Mouse (Mus musculus) thymus, postnatal 14 days (tissue): ENCODE measurements around the gene Slc25a33.

Experiments
- DNase-seq: peaks from one replicate; pipeline ENCODE4 v3.0.0; 2021

Slc25a33 gene

DNA sequence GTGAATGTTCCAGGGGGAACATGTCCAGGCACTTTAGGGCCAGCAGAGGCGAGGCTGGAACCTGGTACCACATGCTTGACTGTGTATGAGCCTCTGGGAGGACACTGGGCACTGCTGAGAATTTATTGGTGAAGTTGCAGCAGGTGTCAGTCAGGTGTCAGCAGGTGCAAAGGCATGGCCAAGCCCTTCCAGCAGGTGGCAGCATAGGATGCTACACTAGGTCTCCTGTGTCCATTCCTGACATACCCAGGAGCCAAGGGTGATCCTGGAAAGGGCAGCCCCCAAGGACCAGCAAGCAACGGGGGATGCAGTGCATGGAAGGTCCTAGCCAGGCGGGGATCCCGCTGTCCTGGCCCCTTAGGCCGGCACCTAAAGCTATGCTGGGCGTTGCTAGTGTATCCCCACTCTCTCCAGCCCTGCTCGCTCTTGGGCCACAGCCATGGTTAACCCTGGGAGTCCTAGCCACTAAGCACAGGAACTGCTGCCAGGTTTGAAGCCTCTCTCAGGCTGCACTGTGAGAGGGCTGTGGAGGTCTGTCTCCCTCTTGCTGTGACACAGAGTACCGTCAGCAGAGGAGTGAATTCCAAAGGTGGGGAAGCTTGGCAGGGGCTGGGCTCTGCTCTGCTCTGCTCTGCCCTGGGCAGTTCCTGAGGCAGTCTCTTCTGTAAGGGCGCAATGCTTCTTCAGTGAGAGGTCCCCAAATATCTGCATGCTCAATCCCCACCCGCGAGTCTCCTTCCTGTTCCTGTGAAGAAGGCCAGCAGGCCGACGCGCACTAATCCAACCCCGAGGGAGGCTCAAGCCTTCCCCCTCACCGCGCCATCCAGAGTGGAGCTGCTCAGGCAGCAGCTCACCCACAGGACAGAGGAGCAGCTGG, 50.0 kb downstream of the Slc25a33 start:
- DNase-seq, result peak; percentile 69

GRCm38 (mm10) chr4:149723021-149723390, 51.1 kb downstream of the Slc25a33 start:
- no peak for DNase-seq

DNA sequence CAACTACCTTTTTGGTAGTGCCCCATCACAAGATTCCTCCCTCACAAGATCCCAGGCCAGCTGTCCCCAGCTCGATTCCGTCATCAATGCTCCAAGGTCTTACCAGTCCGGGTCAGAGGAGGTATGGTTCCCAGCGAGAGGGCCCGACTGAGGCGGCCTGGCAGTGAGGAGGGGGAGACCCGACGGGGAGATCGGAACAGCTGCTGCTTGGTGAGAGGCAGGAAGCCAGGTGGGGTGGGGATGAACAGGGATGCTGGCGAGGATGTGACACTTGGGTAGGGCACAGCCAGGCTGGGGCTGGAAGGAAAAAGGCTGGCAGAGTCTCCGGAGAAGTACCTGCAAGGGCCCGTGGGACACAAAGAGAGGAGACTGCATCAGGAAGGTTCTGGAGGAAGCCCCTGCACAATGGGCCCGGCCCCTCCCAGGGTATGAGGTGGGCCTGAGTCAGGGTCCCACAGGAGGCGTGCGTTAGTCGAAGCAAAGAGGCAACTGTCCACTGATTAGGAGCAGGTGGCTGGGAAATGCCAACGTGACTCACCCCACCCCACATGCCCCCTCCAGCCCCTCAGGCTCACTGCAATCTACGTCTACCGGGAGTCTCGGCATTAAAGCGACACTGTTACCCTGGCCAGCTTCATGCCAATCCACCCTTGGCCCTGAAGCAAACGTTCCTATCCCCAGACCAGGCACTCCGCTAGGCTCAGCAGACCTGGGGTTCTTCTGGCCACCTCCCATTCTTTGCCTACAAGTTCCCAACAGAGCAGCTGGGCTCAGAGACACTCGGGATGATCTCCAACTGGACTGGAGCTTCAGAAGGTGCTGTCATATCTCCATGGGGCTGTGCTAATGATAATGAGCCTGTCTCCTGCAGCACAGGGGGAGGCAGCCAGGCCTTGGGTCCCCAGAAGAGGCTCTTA, 51.7 kb downstream of the Slc25a33 start:
- DNase-seq, result no peak

- peak; percentile 42 for DNase-seq
These were observed 52.9 kb downstream of the Slc25a33 start for GRCm38 (mm10) chr4:149721163-149721562.

GRCm38 (mm10) chr4:149719686-149720085, 54.4 kb downstream of the Slc25a33 start:
- DNase-seq, result peak; percentile 56

- no peak for DNase-seq
These were observed 59.5 kb downstream of the Slc25a33 start for GRCm38 (mm10) chr4:149714542-149714941.

DNA sequence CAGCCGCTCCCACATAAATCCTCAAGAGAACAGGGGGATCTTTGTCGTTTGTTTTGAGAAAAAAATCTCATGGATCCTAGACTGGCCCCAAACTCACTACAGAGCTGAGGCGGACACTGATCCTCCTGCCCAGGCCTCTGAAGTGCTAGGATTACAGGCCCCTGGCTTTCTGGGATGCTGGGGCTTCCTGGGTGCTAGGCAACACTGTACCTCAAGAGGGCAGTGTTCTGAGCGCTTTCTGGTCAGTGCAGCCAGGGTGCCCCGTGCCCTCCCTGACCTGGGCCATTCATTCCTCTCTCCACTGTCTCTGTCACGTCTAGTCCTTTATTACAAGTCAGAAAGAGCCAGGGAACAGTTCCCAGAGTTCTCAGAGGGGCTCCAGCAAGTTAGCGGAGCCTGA, 62.1 kb downstream of the Slc25a33 start:
- peak; percentile 51 for DNase-seq

DNA sequence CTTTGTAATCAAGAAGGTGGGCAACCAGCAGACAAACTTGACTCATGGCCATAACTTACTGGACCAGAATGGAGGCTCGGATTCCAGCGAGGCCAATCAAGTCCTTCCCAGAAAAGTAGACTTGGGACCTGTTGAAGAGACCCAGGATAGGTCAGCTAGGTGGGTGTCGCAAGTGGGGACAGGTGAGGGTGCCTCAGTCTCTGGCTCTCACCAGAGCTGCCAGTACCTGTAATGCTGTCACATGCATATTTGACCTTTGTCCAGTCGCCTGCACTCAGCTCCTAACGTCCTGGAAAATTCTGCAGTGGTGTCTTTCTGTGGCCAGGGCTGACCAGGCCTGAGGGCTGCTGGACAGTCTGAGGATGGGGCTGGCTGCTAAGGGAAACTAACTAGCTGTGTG, 62.6 kb downstream of the Slc25a33 start:
- no peak for DNase-seq

- peak; percentile 82 for DNase-seq
These were observed 63.6 kb downstream of the Slc25a33 start for GRCm38 (mm10) chr4:149710510-149710909.

DNA sequence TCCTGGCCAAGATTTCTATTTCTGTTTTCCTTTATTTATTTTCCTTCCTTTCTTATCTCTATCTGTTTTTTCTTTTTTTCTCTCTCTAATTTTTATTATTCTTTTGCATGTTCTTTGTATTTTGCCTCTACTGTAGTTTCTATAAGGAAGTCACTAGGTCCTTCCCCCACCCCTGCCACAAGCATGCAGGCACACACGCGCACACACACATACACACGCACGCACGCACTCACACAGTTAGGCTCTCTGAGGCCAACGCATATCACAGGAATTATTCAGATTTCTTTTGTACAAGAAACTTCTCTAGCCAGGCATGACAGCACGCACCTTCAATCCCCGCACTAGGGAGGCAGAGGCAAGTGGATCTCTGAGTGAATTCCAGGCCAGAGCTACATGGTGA, 68.1 kb downstream of the Slc25a33 start:
- peak; percentile 44 for DNase-seq

DNA sequence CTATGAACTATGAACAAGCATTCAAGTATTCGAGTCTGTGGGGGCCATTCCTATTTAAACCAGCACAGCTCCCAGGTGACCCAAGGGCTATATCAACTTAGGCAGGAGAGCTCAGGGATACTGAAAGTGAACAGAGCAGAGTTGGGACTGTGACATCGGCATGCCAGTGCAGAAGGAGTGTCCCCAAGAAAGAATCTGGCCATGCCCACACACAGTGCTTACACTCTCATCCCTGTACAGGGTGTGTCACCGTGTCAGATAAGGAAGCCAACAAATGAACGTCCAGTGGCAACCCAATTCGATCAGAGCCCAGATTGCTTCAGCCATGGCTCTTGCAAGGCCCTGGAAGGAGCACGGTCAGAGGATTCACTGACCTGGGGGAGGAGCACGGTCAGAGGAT, 68.8 kb downstream of the Slc25a33 start:
- no peak for DNase-seq

DNA sequence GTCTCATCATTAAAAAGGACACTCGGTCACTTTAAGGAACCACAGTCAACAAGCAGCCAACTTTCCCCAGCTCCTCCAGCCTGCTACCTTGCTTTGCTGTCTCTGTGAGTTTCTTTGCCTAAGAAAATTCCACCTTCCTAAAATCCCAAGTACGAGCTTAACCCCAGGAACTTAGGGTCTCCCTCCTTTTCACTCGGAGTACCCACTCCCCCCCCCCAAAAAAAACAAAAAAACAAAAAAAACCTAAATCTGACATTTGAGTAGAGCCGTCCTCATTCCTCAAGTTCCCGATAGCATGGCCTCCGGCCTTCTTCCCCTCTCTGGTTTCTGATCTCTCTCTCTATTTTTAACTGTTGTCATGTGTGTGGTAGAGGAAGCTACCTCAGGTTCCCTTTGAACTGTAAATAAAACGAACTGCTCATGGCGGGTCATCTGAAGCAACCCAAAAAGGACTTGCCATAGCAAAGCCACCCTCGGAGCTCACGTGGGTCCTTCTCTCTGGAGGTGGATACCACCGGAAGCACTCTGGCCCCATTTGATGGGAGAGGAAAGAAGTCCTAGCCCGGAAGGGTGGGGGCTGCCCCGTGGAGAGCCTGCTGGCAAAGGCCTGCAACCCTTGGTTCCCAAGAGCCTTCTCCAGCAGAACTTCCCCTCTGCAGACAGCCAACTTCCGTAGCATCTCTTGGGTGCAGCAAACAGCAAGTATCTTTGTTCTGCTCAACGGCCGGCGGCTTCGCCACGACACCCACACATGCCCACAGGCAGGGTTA, 71.7 kb downstream of the Slc25a33 start, which contains the start of gene Pik3cd:
Gene Pik3cd (minus strand): TSS at position 362 of the 770 bp plus-strand sequence.
- DNase-seq, result peak; percentile 60

DNA sequence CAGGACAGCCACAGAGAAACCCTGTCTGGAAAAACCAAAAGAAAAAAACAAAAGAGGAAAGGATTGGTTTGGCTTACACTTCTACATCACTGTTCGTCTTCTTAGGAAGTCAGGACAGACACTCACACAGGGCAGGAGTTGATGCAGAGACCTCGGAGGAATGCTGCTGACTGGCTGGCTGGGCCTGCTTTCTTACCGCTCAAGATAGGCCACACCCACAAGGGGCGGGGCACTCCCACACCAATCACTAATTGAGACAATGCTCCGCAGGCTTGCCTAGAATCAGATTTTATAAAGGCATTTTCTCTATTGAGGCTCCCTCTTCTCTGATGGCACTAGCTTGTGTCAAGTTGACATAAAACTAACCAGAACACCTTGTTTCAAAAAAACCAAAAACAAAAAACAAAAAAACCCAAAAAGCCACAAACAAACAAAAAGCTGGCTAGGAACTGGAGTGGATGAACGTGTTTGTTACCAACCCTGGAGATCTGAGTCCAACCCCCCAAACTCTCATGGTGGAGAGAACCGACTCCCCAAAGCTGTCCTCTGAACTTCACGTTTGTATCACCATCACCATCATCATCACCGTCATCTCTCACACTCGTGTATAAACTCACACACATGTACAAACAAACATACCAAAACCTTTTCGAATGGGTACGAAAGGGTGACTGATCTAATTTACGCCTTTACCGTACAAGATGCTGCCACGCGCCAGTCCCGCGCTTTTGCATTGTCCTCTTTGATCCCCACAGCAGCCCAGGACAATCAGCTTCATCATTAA, 72.5 kb downstream of the Slc25a33 start:
- peak; percentile 85 for DNase-seq

DNA sequence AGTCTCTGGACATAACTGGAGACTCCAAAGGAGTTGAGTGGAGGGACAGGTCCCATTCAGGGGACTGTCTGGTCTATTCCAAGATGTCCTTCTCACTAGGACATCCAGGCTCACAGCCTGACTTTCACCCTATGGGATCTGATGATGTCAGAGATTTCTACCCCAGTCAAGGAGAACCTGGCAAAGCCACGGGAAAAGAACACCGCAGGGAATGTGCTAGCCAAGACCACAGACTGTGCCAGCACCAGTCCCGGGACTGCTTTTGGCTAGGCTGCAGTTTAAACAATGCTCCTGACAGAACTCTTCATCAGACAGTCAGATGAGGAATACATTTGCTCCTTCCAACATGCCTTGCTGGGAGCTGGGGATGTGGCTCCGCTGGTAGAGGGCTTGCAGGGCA, 74.1 kb downstream of the Slc25a33 start:
- DNase-seq, result no peak

DNA sequence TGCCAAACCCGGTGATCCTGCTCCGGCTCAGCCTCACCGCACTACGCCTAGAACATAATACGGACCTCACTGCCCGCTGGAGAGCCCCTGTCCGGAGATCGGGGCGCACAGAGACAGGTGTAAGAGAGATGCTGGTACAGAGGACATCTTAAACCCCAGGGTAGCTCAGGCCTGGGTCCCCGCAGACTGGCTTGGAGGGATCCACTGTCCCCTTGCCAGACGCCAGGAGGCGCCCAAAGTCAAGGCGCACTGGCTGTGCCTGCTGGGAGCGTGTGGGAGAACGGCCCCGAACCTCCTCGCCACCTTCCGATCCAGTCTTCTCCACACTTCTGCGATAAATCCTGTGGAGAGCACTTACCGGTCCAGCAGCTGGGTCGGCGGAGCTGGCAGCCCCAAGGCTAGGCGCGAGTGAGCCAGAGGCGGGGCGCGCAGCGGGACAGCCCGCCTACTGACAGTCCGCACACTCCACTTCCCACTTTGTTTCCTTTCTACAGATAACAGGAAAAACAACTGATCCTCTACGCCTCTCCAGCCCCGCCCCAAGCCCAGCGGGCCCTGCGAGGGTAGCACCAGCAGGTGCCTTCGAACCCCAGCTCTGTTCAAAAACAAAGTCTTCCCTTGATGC, 75.8 kb downstream of the Slc25a33 start:
- peak; percentile 79 for DNase-seq

DNA sequence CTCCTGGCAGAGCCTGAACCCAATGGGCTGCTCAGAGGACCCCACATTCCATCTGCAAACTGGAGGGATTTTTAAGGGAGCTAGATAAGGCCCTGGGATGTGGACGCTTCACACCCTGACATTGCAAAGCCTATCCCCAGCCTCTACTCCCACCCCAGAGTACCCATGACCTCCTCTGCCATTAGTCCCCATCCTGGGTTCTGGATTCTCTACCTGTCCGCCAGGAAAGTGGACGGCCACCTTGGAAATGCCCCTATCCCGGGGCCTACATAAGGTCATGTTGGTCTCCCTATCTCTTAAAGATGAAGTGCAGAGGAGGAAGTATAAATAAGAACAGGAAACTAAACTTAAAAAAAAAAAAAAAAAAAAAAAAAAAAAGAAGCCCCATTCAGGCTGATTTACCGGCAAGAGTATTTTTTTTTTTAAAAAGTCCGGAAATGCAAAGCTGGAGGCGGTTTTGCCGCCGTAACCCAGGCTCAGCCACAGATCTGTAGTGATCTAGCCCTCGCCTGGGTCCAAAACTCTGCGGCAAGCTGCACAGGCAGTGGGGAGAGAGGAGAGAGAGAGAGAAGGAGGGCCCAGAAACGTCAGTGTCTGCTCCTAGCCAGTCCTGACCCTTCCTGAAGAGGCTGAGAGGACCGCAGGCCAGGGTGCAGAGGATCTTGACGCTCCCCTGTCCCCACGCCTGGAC, 76.4 kb downstream of the Slc25a33 start:
- peak; percentile 76 for DNase-seq

DNA sequence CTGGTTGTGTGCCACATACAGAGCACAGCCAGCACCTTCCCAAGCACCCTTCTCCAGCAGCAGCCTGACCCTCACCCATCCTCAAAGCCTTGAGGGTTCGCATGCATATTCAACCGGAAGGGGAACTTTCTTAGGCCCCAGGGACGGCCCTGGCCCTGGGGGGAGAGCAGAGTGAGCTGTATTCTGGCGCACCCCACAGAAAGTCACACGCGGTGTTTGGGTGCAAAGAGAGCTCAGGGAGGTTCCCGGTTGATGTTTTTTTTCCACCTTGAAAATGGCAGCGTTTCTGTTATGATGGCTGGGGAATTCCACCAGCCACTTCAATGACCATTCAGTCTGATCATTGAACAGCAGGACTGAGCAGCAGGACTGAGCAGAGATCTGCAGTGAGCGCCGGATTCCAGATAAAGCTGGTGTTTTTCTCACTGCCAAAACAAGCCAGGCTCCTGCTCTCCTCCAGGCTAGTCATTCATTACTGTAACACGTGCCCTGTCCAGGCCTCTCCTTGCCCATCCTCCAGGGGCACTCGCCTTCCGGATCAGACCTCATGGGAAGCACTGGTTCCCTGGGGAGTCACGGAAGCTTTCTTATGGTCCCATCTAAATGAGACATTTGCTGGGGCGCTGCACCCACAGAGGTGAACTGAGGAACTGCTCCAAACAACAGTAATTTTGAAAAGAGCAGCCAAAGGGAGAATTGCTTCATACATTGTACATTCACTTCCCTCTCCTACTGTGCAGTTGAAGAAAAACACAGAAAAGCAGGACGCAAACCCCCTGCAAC, 77.7 kb downstream of the Slc25a33 start:
- peak; percentile 43 for DNase-seq
